Mouse (Mus musculus) gastrocnemius, postnatal 10 days (tissue): ENCODE results near the gene Ano9. TPM values are rescaled to one million over a fixed set of nuclear protein-coding genes. Genes with fewer than 3 reads are reported as not detected.

Source experiments
- DNase-seq: peaks from one replicate; pipeline ENCODE4 v3.0.0; 2021; ENCODE audit warnings: mixed read lengths
- total RNA-seq, 2 experiments: library from RNA; stranded (reverse); gene quantifications; 2 replicates each; pipeline ENCODE4 v1.2.3; 2021

The Ano9 gene
- total RNA-seq, 2 experiments from 2014 or later: not detected

- DNase-seq: no peak
These were observed 17.5 kb downstream of the Ano9 start, which contains the start of gene Sigirr for GRCm38 (mm10) chr7:141099911-141100691. Sigirr (minus strand) TSS chr7:141100572.

- no peak for DNase-seq
These were observed 20.4 kb downstream of the Ano9 start for GRCm38 (mm10) chr7:141097177-141097576.

- no peak for DNase-seq
These were observed 21.0 kb downstream of the Ano9 start for GRCm38 (mm10) chr7:141096649-141097056.

GRCm38 (mm10) chr7:141096021-141096420 is 21.6 kb downstream of the Ano9 start:
- no peak for DNase-seq

- DNase-seq: no peak
These were observed 23.0 kb downstream of the Ano9 start for GRCm38 (mm10) chr7:141094487-141095205.

- no peak for DNase-seq
These were observed 23.7 kb downstream of the Ano9 start for GRCm38 (mm10) chr7:141093950-141094349.

- DNase-seq: peak; percentile 77
These were observed 25.4 kb downstream of the Ano9 start for GRCm38 (mm10) chr7:141092051-141092735.

GRCm38 (mm10) chr7:141090228-141090627 is 27.4 kb downstream of the Ano9 start:
- DNase-seq: no peak

GRCm38 (mm10) chr7:141088473-141088872 is 29.1 kb downstream of the Ano9 start:
- no peak for DNase-seq

- no peak for DNase-seq
These were observed 29.7 kb downstream of the Ano9 start for GRCm38 (mm10) chr7:141087894-141088293.

GRCm38 (mm10) chr7:141079481-141080449 is 37.8 kb downstream of the Ano9 start:
- DNase-seq: no peak

- DNase-seq: no peak
These were observed 38.7 kb downstream of the Ano9 start for GRCm38 (mm10) chr7:141078876-141079275.

- DNase-seq: no peak
These were observed 39.8 kb downstream of the Ano9 start, which contains the start of gene Pkp3 for GRCm38 (mm10) chr7:141077841-141078240. Pkp3 (plus strand) TSS chr7:141078218.

GRCm38 (mm10) chr7:141073782-141074181 is 43.8 kb downstream of the Ano9 start:
- no peak for DNase-seq

GRCm38 (mm10) chr7:141072017-141072745 is 45.4 kb downstream of the Ano9 start:
- no peak for DNase-seq

GRCm38 (mm10) chr7:141070058-141070862 is 47.3 kb downstream of the Ano9 start:
- peak; percentile 72 for DNase-seq

GRCm38 (mm10) chr7:141068351-141068750 is 49.3 kb downstream of the Ano9 start:
- no peak for DNase-seq

- no peak for DNase-seq
These were observed 53.0 kb downstream of the Ano9 start for GRCm38 (mm10) chr7:141064576-141064975.

- DNase-seq: no peak
These were observed 53.4 kb downstream of the Ano9 start for GRCm38 (mm10) chr7:141064175-141064574.

- DNase-seq: no peak
These were observed 54.3 kb downstream of the Ano9 start for GRCm38 (mm10) chr7:141063353-141063752.
